Comparison of ENCODE assay signal across 8 mouse cellular contexts in genomic region chr3:88082224-88082618, GRCm38 (mm10). TPM values are rescaled to one million over a fixed set of nuclear protein-coding genes. Genes with fewer than 3 reads are reported as not detected.
DNase-seq lines count a peak whose midpoint lies in the region; ATAC-seq lines count a peak whose summit lies in the region.

No protein-coding gene starts in this region.

- H3K27ac ChIP-seq in heart, embryonic 13.5 days (replicated peaks), result peak overlapping the region; percentile 45
- no peak overlapping the region for H3K27ac ChIP-seq in hindbrain, embryonic 11.5 days (ENCODE audit: low read depth, low read length)
- no peak overlapping the region for H3K27ac ChIP-seq in midbrain, embryonic 11.5 days (ENCODE audit: low read depth, low read length)

- peak overlapping the region; percentile 83 for H3K9ac ChIP-seq in heart, embryonic 13.5 days
- H3K9ac ChIP-seq in hindbrain, embryonic 11.5 days (ENCODE audit: low read depth, low read length), result peak overlapping the region; percentile 56
- H3K9ac ChIP-seq in midbrain, embryonic 11.5 days (ENCODE audit: low read length), result peak overlapping the region; percentile 62

- H3K27me3 ChIP-seq in heart, embryonic 13.5 days (replicated peaks), result peaks cover 9% of the 10 kb centered on the region; the same call in 1 of the 2 replicates
- H3K27me3 ChIP-seq in hindbrain, embryonic 11.5 days (ENCODE audit: control insufficient read depth, insufficient read depth, low read length), result no peaks in the 10 kb centered on the region
- H3K27me3 ChIP-seq in midbrain, embryonic 11.5 days (ENCODE audit: control insufficient read depth, insufficient read depth, low read length), result no peaks in the 10 kb centered on the region

- no peak for DNase-seq in heart, postnatal 10 days
- DNase-seq in ZHBTc4 (ENCODE audit: low read depth, low spot score), result peak; percentile 64
- no peak for DNase-seq in hindbrain, embryonic 11.5 days (ENCODE audit: low spot score)
- DNase-seq in midbrain, embryonic 11.5 days (ENCODE audit: low spot score, missing footprints), result peak; percentile 86
- no peak for DNase-seq in ovary, postnatal 14 days (ENCODE audit: low spot score)
- no peak for DNase-seq in right cerebral cortex, adult 18-20 months
- DNase-seq in cerebellum, postnatal 4 days (ENCODE audit: low spot score in 2 of 2), result no peak

- no peaks in the 10 kb centered on the region for H3K9me3 ChIP-seq in heart, embryonic 13.5 days
- H3K9me3 ChIP-seq in hindbrain, embryonic 11.5 days (ENCODE audit: control insufficient read depth, low read length), result no peaks in the 10 kb centered on the region
- H3K9me3 ChIP-seq in midbrain, embryonic 11.5 days (ENCODE audit: control insufficient read depth, low read length), result no peaks in the 10 kb centered on the region

- no peak for ATAC-seq in heart, embryonic 13.5 days (ENCODE audit: extremely low read depth, insufficient number of reproducible peaks, low FRiP score, low TSS enrichment)
- ATAC-seq in hindbrain, embryonic 11.5 days (ENCODE audit: low FRiP score), result no peak
- no peak for ATAC-seq in midbrain, embryonic 11.5 days (ENCODE audit: low FRiP score)

- peaks cover 34% of the 10 kb centered on the region for H3K36me3 ChIP-seq in heart, embryonic 13.5 days
- H3K36me3 ChIP-seq in hindbrain, embryonic 11.5 days (ENCODE audit: control insufficient read depth, insufficient read depth, low read length), result no peaks in the 10 kb centered on the region
- H3K36me3 ChIP-seq in midbrain, embryonic 11.5 days (ENCODE audit: control insufficient read depth, insufficient read depth, low read length), result peaks cover 3% of the 10 kb centered on the region; the same call in 1 of the 2 replicates

- 1% methylated on average over 13 of the region's 13 CpGs for WGBS in heart, embryonic 13.5 days
- WGBS in hindbrain, embryonic 11.5 days, result 3% methylated on average over 13 of the region's 13 CpGs
- 3% methylated on average over 13 of the region's 13 CpGs for WGBS in midbrain, embryonic 11.5 days

- H3K4me2 ChIP-seq in heart, embryonic 13.5 days, result peak overlapping the region; percentile 89
- H3K4me2 ChIP-seq in hindbrain, embryonic 11.5 days (replicated peaks; ENCODE audit: low read depth, low read length), result peak overlapping the region; percentile 80
- peak overlapping the region; percentile 68 for H3K4me2 ChIP-seq in midbrain, embryonic 11.5 days

- intact Hi-C loops in heart, postnatal 10 days (cut with DNase I), result no loop called here

- H3K4me1 ChIP-seq in heart, embryonic 13.5 days, result peaks cover 25% of the 10 kb centered on the region
- H3K4me1 ChIP-seq in hindbrain, embryonic 11.5 days (replicated peaks; ENCODE audit: control insufficient read depth, insufficient read depth, low read length), result peaks cover 4% of the 10 kb centered on the region; the same call in 1 of the 2 replicates
- H3K4me1 ChIP-seq in midbrain, embryonic 11.5 days (ENCODE audit: control insufficient read depth, insufficient read depth, low read length), result peaks cover 10% of the 10 kb centered on the region; the same call in 1 of the 2 replicates

- peak overlapping the region; percentile 68 for H3K4me3 ChIP-seq in heart, embryonic 13.5 days
- peak overlapping the region; percentile 58 for H3K4me3 ChIP-seq in hindbrain, embryonic 11.5 days (ENCODE audit: low read depth, low read length)
- H3K4me3 ChIP-seq in midbrain, embryonic 11.5 days (ENCODE audit: low read depth, low read length), result peak overlapping the region; percentile 61

RNA-seq across cellular contexts. Expression of gene Iqgap3, which starts 0.5 kb away (rescaled TPM):
- 22.7 and 24.2 TPM in 2 replicates for polyA plus RNA-seq in heart, embryonic 13.5 days (2015; fragmentation: Nextera tagmentation; extraction: Ambion mirVana)
- 10 to 100 TPM; 15.6 to 19.3 TPM for total RNA-seq in heart, postnatal 10 days (2021)
- polyA plus RNA-seq in hindbrain, embryonic 11.5 days (2014; fragmentation: Nextera tagmentation; extraction: Ambion mirVana), result 10.5 and 13.5 TPM in 2 replicates
- 15.0 and 16.5 TPM in 2 replicates for polyA plus RNA-seq in midbrain, embryonic 11.5 days (2014; fragmentation: Nextera tagmentation; extraction: Ambion mirVana)

RNA-seq across cellular contexts. Expression of gene Ttc24, which starts 4.1 kb away (rescaled TPM):
- polyA plus RNA-seq in heart, embryonic 13.5 days (2015; fragmentation: Nextera tagmentation; extraction: Ambion mirVana), result not detected in 2 replicates
- total RNA-seq in heart, postnatal 10 days (2021), result not detected
- polyA plus RNA-seq in hindbrain, embryonic 11.5 days (2014; fragmentation: Nextera tagmentation; extraction: Ambion mirVana), result not detected in 2 replicates
- not detected in 2 replicates for polyA plus RNA-seq in midbrain, embryonic 11.5 days (2014; fragmentation: Nextera tagmentation; extraction: Ambion mirVana)

RNA-seq across cellular contexts. Expression of gene Naxe, which starts 23.9 kb away (rescaled TPM):
- polyA plus RNA-seq in heart, embryonic 13.5 days (2015; fragmentation: Nextera tagmentation; extraction: Ambion mirVana), result 144 and 156 TPM in 2 replicates
- 10 to 100 TPM; 76.5 to 86.4 TPM for total RNA-seq in heart, postnatal 10 days (2021)
- 133 and 138 TPM in 2 replicates for polyA plus RNA-seq in hindbrain, embryonic 11.5 days (2014; fragmentation: Nextera tagmentation; extraction: Ambion mirVana)
- polyA plus RNA-seq in midbrain, embryonic 11.5 days (2014; fragmentation: Nextera tagmentation; extraction: Ambion mirVana), result 126 and 128 TPM in 2 replicates

RNA-seq across cellular contexts. Expression of gene Gpatch4, which starts 39.3 kb away (rescaled TPM):
- polyA plus RNA-seq in heart, embryonic 13.5 days (2015; fragmentation: Nextera tagmentation; extraction: Ambion mirVana), result 18.7 and 20.9 TPM in 2 replicates
- 1 to 10 TPM; 7.2 to 8.4 TPM for total RNA-seq in heart, postnatal 10 days (2021)
- polyA plus RNA-seq in hindbrain, embryonic 11.5 days (2014; fragmentation: Nextera tagmentation; extraction: Ambion mirVana), result 34.4 and 37.4 TPM in 2 replicates
- 31.8 and 32.9 TPM in 2 replicates for polyA plus RNA-seq in midbrain, embryonic 11.5 days (2014; fragmentation: Nextera tagmentation; extraction: Ambion mirVana)

RNA-seq across cellular contexts. Expression of gene Hapln2, which starts 54.8 kb away (rescaled TPM):
- not detected in 2 replicates for polyA plus RNA-seq in heart, embryonic 13.5 days (2015; fragmentation: Nextera tagmentation; extraction: Ambion mirVana)
- total RNA-seq in heart, postnatal 10 days (2021), result not detected
- not detected in 2 replicates for polyA plus RNA-seq in hindbrain, embryonic 11.5 days (2014; fragmentation: Nextera tagmentation; extraction: Ambion mirVana)
- 0.11 TPM in 1 of 2 replicates, not detected in the other for polyA plus RNA-seq in midbrain, embryonic 11.5 days (2014; fragmentation: Nextera tagmentation; extraction: Ambion mirVana)

Comparison
In these comparisons a context has a peak if more than half of its experiments do, and no peak if none do; other contexts are left out.
1. DNase-seq: peak in ZHBTc4 (single experiment) and midbrain, embryonic 11.5 days (single experiment); none in heart, postnatal 10 days (0 of 2), hindbrain, embryonic 11.5 days (single experiment), ovary, postnatal 14 days (single experiment), right cerebral cortex, adult 18-20 months (single experiment) and cerebellum, postnatal 4 days (0 of 2).
2. Peak in every context shown above with its lines, with median percentiles within 50 percentile points of each other: H3K4me2 ChIP-seq, H3K4me3 ChIP-seq and H3K9ac ChIP-seq.